Mouse (Mus musculus): ENCODE results near the gene Hamp.

- TF ChIP-seq CTCF (IDR thresholded peaks at IDR 0.05; ENCODE audit: extremely low read depth, insufficient read depth, low read length) (no peak), POLR2A (IDR thresholded peaks at IDR 0.05; ENCODE audit: extremely low read depth, insufficient read depth, low read length) (no peak)
These were observed 24.8 kb upstream of the Hamp start for GRCm38 (mm10) chr7:30968611-30969010.
